Mouse (Mus musculus) midbrain, embryonic 10.5 days (tissue): ENCODE results near the gene Ppm1h. TPM values are rescaled to one million over a fixed set of nuclear protein-coding genes. Genes with fewer than 3 reads are reported as not detected.
A peak's percentile ranks its signal among the peaks of the same experiment; 100 is the strongest.
"Not testable (repeated sequence)": the region's sequence is repeated elsewhere in the genome, so short reads cannot be mapped to it uniquely, and the experiment has no call there.

Experiments used
- DNase-seq: peaks from one replicate; pipeline ENCODE4 v3.0.0-alpha.2; 2017; ENCODE audit warnings: low spot score
- H3K27ac ChIP-seq: fragments of 300-500 bp; sonication (generic); replicated peaks from 2 replicates; pipeline ENCODE4 v1.5.1; 2016; ENCODE audit warnings: mild to moderate bottlenecking
- H3K27me3 ChIP-seq: fragments of 300-500 bp; sonication (generic); 2 replicates; pipeline ENCODE4 v1.6.1; 2016; ENCODE audit warnings: low read depth, mild to moderate bottlenecking; ENCODE audit not compliant: poor library complexity, severe bottlenecking
- H3K36me3 ChIP-seq: fragments of 300-500 bp; sonication (generic); 2 replicates; pipeline ENCODE4 v1.6.1; 2016; ENCODE audit warnings: mild to moderate bottlenecking, moderate library complexity
- H3K4me1 ChIP-seq: fragments of 300-500 bp; sonication (generic); 2 replicates; pipeline ENCODE4 v1.6.1; 2016
- H3K4me3 ChIP-seq: fragments of 300-500 bp; sonication (generic); 2 replicates; pipeline ENCODE4 v1.5.1; 2016; ENCODE audit warnings: mild to moderate bottlenecking, moderate library complexity
- H3K9me3 ChIP-seq: fragments of 300-500 bp; sonication (generic); replicated peaks from 2 replicates; pipeline ENCODE4 v1.6.1; 2016; ENCODE audit warnings: mild to moderate bottlenecking
- WGBS: fragments of 180-500 bp; shearing (Covaris S2); methylation state at CpG from one replicate; pipeline ENCODE4 v1.1.7; 2016; 5-methylcytosine and 5-hydroxymethylcytosine counted together
- polyA plus RNA-seq: library from polyadenylated mRNA; unstranded; fragments of >200 nt; fragmentation: Nextera tagmentation; extraction: Ambion mirVana; gene quantifications from 2 replicates; pipeline ENCODE4 v1.2.1, GENCODE M21; 2016

The Ppm1h gene
- polyA plus RNA-seq, 1 experiment from 2014 or later = 3.3 TPM

GRCm38 (mm10) chr10:122931193-122931832, 252.8 kb downstream of the Ppm1h start:
- H3K4me1 ChIP-seq = peaks cover 47% of the 10 kb centered on the region
- H3K9me3 ChIP-seq = no peaks in the 10 kb centered on the region
- peak overlapping the region; percentile 86 for H3K27ac ChIP-seq
- H3K36me3 ChIP-seq = no peaks in the 10 kb centered on the region
- WGBS = 11% methylated on average over 13 of the region's 13 CpGs
- H3K27me3 ChIP-seq = peaks cover 5% of the 10 kb centered on the region; the same call in 1 of the 2 replicates
- peak overlapping the region; percentile 11; the same call in 1 of the 2 replicates for H3K4me3 ChIP-seq
- peak; percentile 63 for DNase-seq

GRCm38 (mm10) chr10:122931851-122932550, 253.4 kb downstream of the Ppm1h start:
- H3K9me3 ChIP-seq = no peaks in the 10 kb centered on the region
- peaks cover 47% of the 10 kb centered on the region for H3K4me1 ChIP-seq
- DNase-seq = peak; percentile 65
- H3K4me3 ChIP-seq = 0 out of 2 replicates have a peak overlapping the region, but pooled peaks have one; percentile 11
- 34% methylated on average over 10 of the region's 10 CpGs for WGBS
- peaks cover 5% of the 10 kb centered on the region; the same call in 1 of the 2 replicates for H3K27me3 ChIP-seq
- peak overlapping the region; percentile 86 for H3K27ac ChIP-seq
- H3K36me3 ChIP-seq = no peaks in the 10 kb centered on the region

GRCm38 (mm10) chr10:122933053-122933838, 254.7 kb downstream of the Ppm1h start:
- WGBS = 79% methylated on average over 15 of the region's 15 CpGs
- Histone ChIP-seq H3K36me3 (no peaks in the 10 kb centered on the region), H3K27ac (peak overlapping the region; percentile 86), H3K27me3 (peaks cover 5% of the 10 kb centered on the region; the same call in 1 of the 2 replicates), H3K4me3 (no peak overlapping the region), H3K4me1 (peaks cover 47% of the 10 kb centered on the region), H3K9me3 (no peaks in the 10 kb centered on the region)
- DNase-seq = no peak

GRCm38 (mm10) chr10:122935406-122935805, 256.8 kb downstream of the Ppm1h start:
- H3K27ac ChIP-seq, H3K36me3 ChIP-seq, H3K27me3 ChIP-seq, H3K9me3 ChIP-seq, DNase-seq, H3K4me3 ChIP-seq: not testable (repeated sequence)
- H3K4me1 ChIP-seq = peaks cover 33% of the 10 kb centered on the region
- no CpG with 5 or more reads among the region's 4 CpGs for WGBS

GRCm38 (mm10) chr10:122937380-122937779, 258.8 kb downstream of the Ppm1h start:
- H3K27ac ChIP-seq, H3K9me3 ChIP-seq: not testable (repeated sequence)
- WGBS = no CpG with 5 or more reads among the region's 4 CpGs

GRCm38 (mm10) chr10:122939546-122939945, 261.0 kb downstream of the Ppm1h start:
- Histone ChIP-seq H3K9me3 (no peaks in the 10 kb centered on the region), H3K4me3 (no peak overlapping the region), H3K36me3 (no peaks in the 10 kb centered on the region), H3K4me1 (peaks cover 4% of the 10 kb centered on the region), H3K27me3 (no peaks in the 10 kb centered on the region), H3K27ac (no peak overlapping the region)
- WGBS = 96% methylated on average over 10 of the region's 10 CpGs
- no peak for DNase-seq

More at GRCm38 (mm10) chr10:122937380-122937779, 258.8 kb downstream of the Ppm1h start:
- DNase-seq, H3K4me3 ChIP-seq, H3K27me3 ChIP-seq, H3K36me3 ChIP-seq: not testable (repeated sequence)
- H3K4me1 ChIP-seq = peaks cover 13% of the 10 kb centered on the region

- no peaks in the 10 kb centered on the region for H3K36me3 ChIP-seq
- no peaks in the 10 kb centered on the region for H3K9me3 ChIP-seq
- H3K27me3 ChIP-seq = no peaks in the 10 kb centered on the region
- H3K27ac ChIP-seq = no peak overlapping the region
- peaks cover 7% of the 10 kb centered on the region for H3K4me1 ChIP-seq
- WGBS = 82% methylated on average over 7 of the region's 7 CpGs
- H3K4me3 ChIP-seq = no peak overlapping the region
- no peak for DNase-seq
These were observed 264.2 kb downstream of the Ppm1h start for GRCm38 (mm10) chr10:122942771-122943170.

GRCm38 (mm10) chr10:122943824-122944223, 265.3 kb downstream of the Ppm1h start:
- no peaks in the 10 kb centered on the region for H3K27me3 ChIP-seq
- H3K4me3 ChIP-seq = no peak overlapping the region
- 72% methylated on average over 6 of the region's 6 CpGs for WGBS
- no peak for DNase-seq
- no peaks in the 10 kb centered on the region for H3K36me3 ChIP-seq
- H3K9me3 ChIP-seq = no peaks in the 10 kb centered on the region
- peaks cover 7% of the 10 kb centered on the region for H3K4me1 ChIP-seq
- H3K27ac ChIP-seq = no peak overlapping the region

GRCm38 (mm10) chr10:122944888-122945287, 266.3 kb downstream of the Ppm1h start:
- H3K27me3 ChIP-seq = no peaks in the 10 kb centered on the region
- no peak overlapping the region for H3K27ac ChIP-seq
- no peaks in the 10 kb centered on the region for H3K9me3 ChIP-seq
- no peak for DNase-seq
- no peak overlapping the region for H3K4me3 ChIP-seq
- WGBS = 84% methylated on average over 5 of the region's 5 CpGs
- no peaks in the 10 kb centered on the region for H3K36me3 ChIP-seq
- peaks cover 7% of the 10 kb centered on the region for H3K4me1 ChIP-seq

GRCm38 (mm10) chr10:122950966-122951365, 272.4 kb downstream of the Ppm1h start:
- H3K27me3 ChIP-seq = no peaks in the 10 kb centered on the region
- no peak for DNase-seq
- H3K27ac ChIP-seq = no peak overlapping the region
- no peaks in the 10 kb centered on the region for H3K36me3 ChIP-seq
- 77% methylated on average over 6 of the region's 6 CpGs for WGBS
- H3K9me3 ChIP-seq = no peaks in the 10 kb centered on the region
- peaks cover 2% of the 10 kb centered on the region; the same call in 1 of the 2 replicates for H3K4me1 ChIP-seq
- no peak overlapping the region for H3K4me3 ChIP-seq

GRCm38 (mm10) chr10:122953576-122953975, 275.0 kb downstream of the Ppm1h start:
- H3K27ac ChIP-seq = no peak overlapping the region
- H3K9me3 ChIP-seq = no peaks in the 10 kb centered on the region
- no peak for DNase-seq
- H3K4me1 ChIP-seq = no peaks in the 10 kb centered on the region
- no peaks in the 10 kb centered on the region for H3K27me3 ChIP-seq
- no peak overlapping the region for H3K4me3 ChIP-seq
- 92% methylated on average over 9 of the region's 9 CpGs for WGBS
- no peaks in the 10 kb centered on the region for H3K36me3 ChIP-seq

- Histone ChIP-seq H3K27me3 (peaks cover 17% of the 10 kb centered on the region), H3K27ac (no peak overlapping the region), H3K4me1 (peaks cover 8% of the 10 kb centered on the region), H3K9me3 (no peaks in the 10 kb centered on the region), H3K36me3 (no peaks in the 10 kb centered on the region), H3K4me3 (no peak overlapping the region)
- no peak for DNase-seq
- 87% methylated on average over 2 of the region's 2 CpGs for WGBS
These were observed 279.4 kb downstream of the Ppm1h start for GRCm38 (mm10) chr10:122957918-122958317.
